Comparison of ENCODE assay signal across 8 mouse cellular contexts in the genomic region with DNA sequence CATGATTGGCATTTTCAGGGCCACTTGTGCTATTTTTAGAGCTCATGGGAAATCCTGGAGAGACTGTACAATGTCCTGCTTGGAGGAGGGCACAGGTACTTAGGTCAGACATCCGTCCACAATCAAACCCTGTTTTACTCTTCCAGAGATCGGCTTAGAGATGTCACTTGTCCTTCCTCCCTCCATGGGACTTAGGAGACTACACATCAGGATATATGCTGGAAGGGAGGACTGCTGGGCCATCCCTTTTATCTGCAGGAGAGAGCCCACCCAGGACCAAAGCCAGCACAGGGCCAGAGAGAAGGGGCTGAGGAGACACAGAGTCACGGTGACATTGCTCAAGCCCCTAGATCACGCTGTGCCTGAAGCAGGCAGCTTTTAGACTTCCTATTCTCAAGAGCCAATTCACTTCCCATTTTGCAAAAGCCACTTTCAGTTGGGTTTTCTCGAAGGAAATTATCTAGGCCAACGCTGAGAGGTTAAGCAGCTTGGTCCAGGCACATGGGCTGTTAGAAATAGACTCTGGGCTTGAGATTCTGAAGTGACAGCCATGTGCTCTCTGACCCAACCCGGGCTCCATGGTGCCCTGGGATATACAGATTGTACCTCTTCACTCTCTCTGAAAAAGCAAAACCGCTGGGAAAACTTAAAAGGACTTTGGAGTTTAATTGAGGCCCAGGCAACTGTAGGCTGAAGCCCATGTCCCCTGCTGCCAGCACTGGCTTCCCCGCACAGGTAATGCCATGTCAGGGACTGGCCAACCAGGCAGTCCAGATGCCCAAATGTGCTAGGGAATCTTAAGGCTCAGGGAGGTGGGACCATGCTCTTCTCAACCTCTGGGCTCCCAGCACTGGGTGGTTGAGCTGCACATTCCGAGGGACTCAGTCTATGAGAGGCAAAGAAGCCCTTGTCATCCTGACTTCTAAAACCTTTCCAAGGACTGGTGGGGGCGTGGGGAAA. TPM values are rescaled to one million over a fixed set of nuclear protein-coding genes. Genes with fewer than 3 reads are reported as not detected.
A peak's percentile ranks its signal among the peaks of the same experiment; 100 is the strongest.
DNase-seq lines count a peak whose midpoint lies in the region; ATAC-seq and TF ChIP-seq lines count a peak whose summit lies in the region.

No protein-coding gene starts in this region.

- WGBS in heart, embryonic 14.5 days, result 72% methylated on average over 11 of the region's 11 CpGs
- 63% methylated on average over 11 of the region's 11 CpGs for WGBS in spleen, adult 2 months
- 45% methylated on average over 11 of the region's 11 CpGs for WGBS in liver, embryonic 15.5 days (ENCODE audit: insufficient replicate concordance)

- H3K4me3 ChIP-seq in heart, embryonic 14.5 days (ENCODE audit: control insufficient read depth in 1 of 2, insufficient read depth in 1 of 2, low read depth in 1 of 2, low read length in 2 of 2), result no peak overlapping the region
- H3K4me3 ChIP-seq in spleen, adult 2 months (ENCODE audit: extremely low read depth, insufficient read depth, insufficient read length), result no peak overlapping the region
- no peak overlapping the region for H3K4me3 ChIP-seq in liver, embryonic 15.5 days (replicated peaks)

- H3K9ac ChIP-seq in heart, embryonic 14.5 days (ENCODE audit: low read length), result no peak overlapping the region
- no peak overlapping the region for H3K9ac ChIP-seq in liver, embryonic 15.5 days

- no peaks in the 10 kb centered on the region for H3K27me3 ChIP-seq in heart, embryonic 14.5 days (ENCODE audit: control insufficient read depth, insufficient read depth, low read length)
- no peaks in the 10 kb centered on the region for H3K27me3 ChIP-seq in spleen, adult 2 months (ENCODE audit: control insufficient read depth, insufficient read depth, low read length)
- H3K27me3 ChIP-seq in liver, embryonic 15.5 days, result no peaks in the 10 kb centered on the region

- no peak overlapping the region; a peak in 1 of 4 replicates for H3K27ac ChIP-seq in heart, embryonic 14.5 days (replicated peaks in 1 of 2; ENCODE audit: control insufficient read depth in 1 of 2, insufficient read depth in 1 of 2, low read depth in 2 of 2, low read length in 2 of 2)
- H3K27ac ChIP-seq in spleen, adult 2 months (ENCODE audit: insufficient read depth, low read length), result peak overlapping the region; percentile 94
- peak overlapping the region; percentile 80 for H3K27ac ChIP-seq in liver, embryonic 15.5 days (replicated peaks)

- intact Hi-C loops in left cerebral cortex, postnatal 25 days (cut with DNase I), result no loop called here

- H3K4me2 ChIP-seq in heart, embryonic 14.5 days (ENCODE audit: low read length), result peak overlapping the region; percentile 87
- H3K4me2 ChIP-seq in liver, embryonic 15.5 days, result peak overlapping the region; percentile 80

- TF ChIP-seq POLR2A in spleen, adult 2 months (IDR thresholded peaks at IDR 0.05; ENCODE audit: low read depth, low read length), result no peak

- H3K9me3 ChIP-seq in heart, embryonic 14.5 days (ENCODE audit: control insufficient read depth, low read length), result no peaks in the 10 kb centered on the region
- H3K9me3 ChIP-seq in liver, embryonic 15.5 days (replicated peaks), result no peaks in the 10 kb centered on the region

- no peak for DNase-seq in heart, adult 8-10 months (ENCODE audit: low spot score)
- DNase-seq in spleen, adult 2 months (ENCODE audit: low read depth in 1 of 2, low spot score in 2 of 2), result no peak
- DNase-seq in spleen, postnatal 4 days (ENCODE audit: low spot score in 2 of 2), result no peak
- DNase-seq in left cerebral cortex, postnatal 25 days (ENCODE audit: low spot score in 2 of 2), result no peak

- peaks cover 5 to 7% of the 10 kb centered on the region in 2 experiments for H3K4me1 ChIP-seq in heart, embryonic 14.5 days (ENCODE audit: control insufficient read depth in 2 of 2, insufficient read depth in 2 of 2, low read length in 2 of 2)
- H3K4me1 ChIP-seq in spleen, adult 2 months (ENCODE audit: control insufficient read depth, insufficient read depth, insufficient read length), result peaks cover 10% of the 10 kb centered on the region
- peaks cover 46% of the 10 kb centered on the region for H3K4me1 ChIP-seq in liver, embryonic 15.5 days (replicated peaks)

- no peak for TF ChIP-seq CTCF in spleen, adult 2 months (IDR thresholded peaks at IDR 0.05; ENCODE audit: extremely low read depth, insufficient read depth, insufficient read length, insufficient replicate concordance)

- H3K36me3 ChIP-seq in heart, embryonic 14.5 days (ENCODE audit: control insufficient read depth, insufficient read depth, low read length), result no peaks in the 10 kb centered on the region
- no peaks in the 10 kb centered on the region for H3K36me3 ChIP-seq in spleen, adult 2 months (ENCODE audit: control insufficient read depth, insufficient read depth, low read length)
- H3K36me3 ChIP-seq in liver, embryonic 15.5 days (replicated peaks), result no peaks in the 10 kb centered on the region

- no peak for ATAC-seq in heart, embryonic 14.5 days (ENCODE audit: insufficient number of reproducible peaks, insufficient read depth, low FRiP score, low read depth)
- no peak for ATAC-seq in liver, embryonic 15.5 days (ENCODE audit: insufficient read depth)
- ATAC-seq in erythroid progenitor cell, adult 5-6 weeks (replicated peaks; ENCODE audit: low FRiP score, poor library complexity, severe bottlenecking), result no peak
- ATAC-seq in frontal cortex, adult (ENCODE audit: low TSS enrichment), result no peak

RNA-seq across cellular contexts. Expression of gene Ptpn1, which starts 5.7 kb away (rescaled TPM):
- 40.7 and 41.5 TPM in 2 replicates for polyA plus RNA-seq in heart, embryonic 14.5 days (2014; fragmentation: Nextera tagmentation; extraction: Ambion mirVana)
- total RNA-seq in heart, adult 8-10 months (2022), result 10 to 100 TPM; 14.7 to 17.6 (median 16.4) TPM
- 83.8 and 110 TPM in 2 replicates for polyA plus RNA-seq in spleen, adult 2 months (2012; rRNA removed)
- 25.6 and 31.1 TPM in 2 replicates for polyA plus RNA-seq in liver, embryonic 15.5 days (2015; fragmentation: Nextera tagmentation; extraction: Ambion mirVana)
- 5.0 and 6.1 TPM in 2 replicates for total RNA-seq in erythroid progenitor cell, adult 5-6 weeks (2015; ENCODE audit: low replicate concordance)
- total RNA-seq in erythroid progenitor cell, adult 5-6 weeks (2017; ENCODE audit: low replicate concordance), result 4.3 and 13.9 TPM in 2 replicates
- 10 to 100 TPM; 56.4 to 59.5 TPM for total RNA-seq in left cerebral cortex, postnatal 25 days (2021)

Comparison
In these comparisons a context has a peak if more than half of its experiments do, and no peak if none do; other contexts are left out.
1. H3K27ac ChIP-seq: peak in spleen, adult 2 months (single experiment) and liver, embryonic 15.5 days (single experiment); none in heart, embryonic 14.5 days (0 of 2).